Mouse (Mus musculus): ENCODE data around the gene Rbm33. TPM values are rescaled to one million over a fixed set of nuclear protein-coding genes. Genes with fewer than 3 reads are reported as not detected.

Gene Rbm33
- polyA plus RNA-seq, 1 experiment, result 18.4 TPM

DNA sequence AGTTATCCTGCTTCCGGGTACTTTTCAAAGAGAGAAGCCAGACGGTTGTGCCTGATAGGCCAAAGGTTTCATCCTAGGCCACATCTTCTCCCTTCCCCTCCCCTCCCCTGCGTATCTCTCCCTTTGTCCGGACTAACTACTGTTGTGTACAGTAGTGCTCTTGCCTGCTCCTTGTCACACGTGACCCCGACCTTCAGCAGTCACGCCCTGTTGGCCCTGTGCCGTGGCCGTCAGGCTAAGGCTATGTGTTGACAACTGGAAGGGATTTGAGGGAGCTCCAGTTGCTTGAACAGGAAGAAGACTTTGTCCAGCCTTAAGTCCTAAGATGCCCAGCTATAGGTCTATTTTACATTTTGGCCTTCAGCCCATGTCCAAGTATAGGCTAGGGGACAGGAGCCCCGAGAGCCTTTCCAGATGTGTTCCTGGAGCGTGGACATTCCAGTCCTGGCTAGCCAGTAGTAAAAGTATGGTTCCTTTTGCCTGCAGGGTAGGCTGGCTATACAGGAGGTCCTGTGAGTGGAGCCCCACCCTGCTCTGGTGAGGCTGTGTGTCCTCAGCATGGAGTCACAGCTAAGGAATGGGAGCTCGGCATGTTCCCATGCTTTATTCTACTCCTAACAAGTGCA is 102.8 kb downstream of the Rbm33 start:
- no peaks in the 10 kb centered on the region; the same call in none of the 2 replicates for H3K36me3 ChIP-seq (ENCODE audit: control insufficient read depth, insufficient read depth, low read length)
- WGBS, result 70% methylated on average over 12 of the region's 12 CpGs
- H3K27me3 ChIP-seq (replicated peaks; ENCODE audit: control insufficient read depth, insufficient read depth, low read length), result no peaks in the 10 kb centered on the region
- no peaks in the 10 kb centered on the region for H3K4me1 ChIP-seq (ENCODE audit: control insufficient read depth, insufficient read depth, low read length)
- TF ChIP-seq CTCF (conservative IDR thresholded peaks at IDR 0.05; ENCODE audit: insufficient read depth, insufficient read length, low read depth, low read length) (no peak), POLR2A (IDR thresholded peaks at IDR 0.05; ENCODE audit: low read depth, low read length) (no peak)
- no peak overlapping the region for H3K4me3 ChIP-seq (ENCODE audit: insufficient read depth, low read depth, low read length)
- no peak overlapping the region for H3K27ac ChIP-seq (ENCODE audit: insufficient read depth, low read depth, low read length)
- DNase-seq, result no peak

DNA sequence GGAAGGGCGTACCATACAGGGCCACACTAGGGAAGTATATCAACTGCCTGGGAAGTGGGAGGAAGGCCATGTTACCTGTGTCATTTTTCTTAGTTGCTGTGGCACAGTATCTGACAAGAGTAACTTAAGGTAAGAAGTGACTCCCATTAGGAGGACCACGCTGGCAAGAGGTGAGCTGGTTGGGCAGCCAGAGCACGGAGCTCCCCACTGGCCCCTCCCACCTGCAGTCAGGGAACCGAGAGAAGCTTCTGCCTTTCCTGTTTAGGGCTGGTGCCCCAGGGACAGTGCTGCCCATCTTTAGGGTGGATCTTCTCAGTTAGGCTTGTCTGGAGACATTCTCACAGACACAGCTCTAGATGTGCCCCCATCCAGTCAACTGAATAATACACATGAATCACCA is 106.9 kb downstream of the Rbm33 start:
- Histone ChIP-seq H3K36me3 (ENCODE audit: control insufficient read depth, insufficient read depth, low read length) (no peaks in the 10 kb centered on the region; the same call in 1 of the 2 replicates), H3K27ac (ENCODE audit: insufficient read depth, low read depth, low read length) (no peak overlapping the region), H3K4me1 (ENCODE audit: control insufficient read depth, insufficient read depth, low read length) (no peaks in the 10 kb centered on the region), H3K27me3 (replicated peaks; ENCODE audit: control insufficient read depth, insufficient read depth, low read length) (no peaks in the 10 kb centered on the region), H3K4me3 (ENCODE audit: insufficient read depth, low read depth, low read length) (no peak overlapping the region)
- TF ChIP-seq POLR2A (IDR thresholded peaks at IDR 0.05; ENCODE audit: low read depth, low read length) (no peak), CTCF (conservative IDR thresholded peaks at IDR 0.05; ENCODE audit: insufficient read depth, insufficient read length, low read depth, low read length) (no peak)
- DNase-seq, result no peak
- 42% methylated on average over 4 of the region's 4 CpGs for WGBS

DNA sequence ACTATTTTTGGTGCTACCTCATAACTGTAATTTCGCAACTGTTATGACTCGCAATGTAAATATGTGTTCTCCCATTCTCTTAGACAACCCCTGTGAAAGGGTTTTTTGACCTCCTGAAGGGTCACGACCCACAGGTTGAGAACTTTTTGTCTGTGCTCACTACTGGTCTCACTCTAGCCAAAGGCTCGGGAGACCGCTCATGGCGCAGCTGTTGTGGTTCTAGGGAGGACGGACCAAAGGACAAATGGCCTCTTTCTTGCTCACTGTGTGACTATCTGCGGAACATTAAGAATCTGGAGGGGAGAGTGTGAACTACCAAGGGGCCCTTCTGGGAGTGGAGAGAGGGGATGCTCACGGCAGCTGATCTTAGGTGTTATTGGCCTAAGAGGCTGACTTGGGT is 109.0 kb downstream of the Rbm33 start:
- no peaks in the 10 kb centered on the region for H3K27me3 ChIP-seq (replicated peaks; ENCODE audit: control insufficient read depth, insufficient read depth, low read length)
- no peak overlapping the region for H3K27ac ChIP-seq (ENCODE audit: insufficient read depth, low read depth, low read length)
- no peaks in the 10 kb centered on the region for H3K4me1 ChIP-seq (ENCODE audit: control insufficient read depth, insufficient read depth, low read length)
- no peak overlapping the region for H3K4me3 ChIP-seq (ENCODE audit: insufficient read depth, low read depth, low read length)
- H3K36me3 ChIP-seq (ENCODE audit: control insufficient read depth, insufficient read depth, low read length), result no peaks in the 10 kb centered on the region
- no peak for TF ChIP-seq POLR2A (IDR thresholded peaks at IDR 0.05; ENCODE audit: low read depth, low read length)
- TF ChIP-seq CTCF (conservative IDR thresholded peaks at IDR 0.05; ENCODE audit: insufficient read depth, insufficient read length, low read depth, low read length), result no peak
- WGBS, result 93% methylated on average over 9 of the region's 9 CpGs
- DNase-seq, result no peak

DNA sequence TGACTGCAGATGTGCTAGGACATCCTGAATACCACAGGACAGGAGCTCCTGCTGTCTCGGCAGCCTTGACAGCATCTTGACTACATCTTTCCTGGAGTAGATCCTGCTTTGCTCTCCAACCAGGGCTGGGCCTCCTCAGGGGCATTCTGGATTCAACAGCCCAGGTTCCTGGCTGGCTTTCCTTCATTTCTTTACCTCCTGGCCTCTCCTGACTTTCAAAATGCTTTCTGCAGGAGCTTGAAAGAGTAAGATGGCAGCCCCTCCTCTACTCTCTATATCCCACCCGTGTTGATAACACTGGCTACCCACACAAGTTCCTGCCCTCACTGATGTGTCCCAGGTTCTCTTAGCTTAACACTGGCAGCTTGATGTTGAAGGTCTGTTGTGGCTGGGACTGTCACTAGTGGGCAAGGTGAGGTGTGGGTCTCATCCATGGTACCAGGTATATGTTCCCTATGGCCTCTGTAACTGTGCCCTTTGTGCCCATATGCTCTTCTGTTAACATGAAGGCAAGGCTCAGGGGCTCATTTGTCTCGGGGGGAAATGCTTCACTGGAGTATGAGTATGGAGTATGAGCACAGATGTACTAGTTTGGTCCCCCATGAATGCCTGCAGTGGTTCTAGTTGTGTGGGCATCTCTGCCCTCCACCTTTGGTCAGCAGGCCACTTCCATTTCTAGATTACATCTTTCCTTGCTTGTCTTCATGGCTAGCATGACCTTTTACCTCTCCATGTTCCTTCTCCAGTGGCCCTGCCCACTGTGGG is 133.4 kb downstream of the Rbm33 start:
- Histone ChIP-seq H3K27me3 (replicated peaks; ENCODE audit: control insufficient read depth, insufficient read depth, low read length) (no peaks in the 10 kb centered on the region), H3K27ac (ENCODE audit: insufficient read depth, low read depth, low read length) (no peak overlapping the region), H3K36me3 (ENCODE audit: control insufficient read depth, insufficient read depth, low read length) (no peaks in the 10 kb centered on the region), H3K4me3 (ENCODE audit: insufficient read depth, low read depth, low read length) (no peak overlapping the region), H3K4me1 (ENCODE audit: control insufficient read depth, insufficient read depth, low read length) (no peaks in the 10 kb centered on the region)
- no peak for DNase-seq
- TF ChIP-seq CTCF (conservative IDR thresholded peaks at IDR 0.05; ENCODE audit: insufficient read depth, insufficient read length, low read depth, low read length) (no peak), POLR2A (IDR thresholded peaks at IDR 0.05; ENCODE audit: low read depth, low read length) (no peak)
- whole genome bisulfite sequencing, result 52% methylated on average over 3 of the region's 3 CpGs

DNA sequence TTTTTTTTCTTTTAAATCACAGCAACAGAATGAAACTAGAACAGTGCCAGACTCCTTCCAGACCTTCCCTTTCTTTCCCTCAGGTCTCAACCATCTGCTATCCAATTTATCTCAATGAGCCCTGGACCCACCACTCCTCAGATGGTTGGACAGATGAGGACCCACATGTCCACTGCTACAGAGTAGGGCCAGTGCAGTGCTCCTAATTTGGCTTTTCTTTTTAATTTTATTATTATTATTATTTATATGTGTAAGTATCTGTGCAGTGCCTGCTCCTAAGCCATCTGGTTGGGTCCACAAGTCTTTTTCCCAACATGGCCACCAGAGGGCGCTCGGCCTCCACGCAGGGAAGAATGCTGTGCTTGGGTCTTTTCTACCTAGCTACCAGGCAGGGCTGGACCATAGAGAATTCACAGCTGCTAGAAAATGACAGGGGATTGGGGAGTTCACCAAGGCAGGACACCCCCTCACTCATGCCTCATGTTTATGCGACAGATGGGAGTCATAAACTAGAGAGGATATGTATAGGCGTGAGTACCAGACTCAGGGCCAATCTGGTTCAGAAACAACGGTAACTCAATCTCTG is 134.2 kb downstream of the Rbm33 start:
- Histone ChIP-seq H3K4me1 (ENCODE audit: control insufficient read depth, insufficient read depth, low read length) (no peaks in the 10 kb centered on the region), H3K27me3 (replicated peaks; ENCODE audit: control insufficient read depth, insufficient read depth, low read length) (no peaks in the 10 kb centered on the region), H3K27ac (ENCODE audit: insufficient read depth, low read depth, low read length) (no peak overlapping the region), H3K36me3 (ENCODE audit: control insufficient read depth, insufficient read depth, low read length) (no peaks in the 10 kb centered on the region), H3K4me3 (ENCODE audit: insufficient read depth, low read depth, low read length) (no peak overlapping the region)
- DNase-seq, result peak; percentile 78
- TF ChIP-seq POLR2A (IDR thresholded peaks at IDR 0.05; ENCODE audit: low read depth, low read length) (no peak), CTCF (conservative IDR thresholded peaks at IDR 0.05; ENCODE audit: insufficient read depth, insufficient read length, low read depth, low read length) (peak; percentile 93)
- 28% methylated on average over 6 of the region's 6 CpGs for WGBS

DNA sequence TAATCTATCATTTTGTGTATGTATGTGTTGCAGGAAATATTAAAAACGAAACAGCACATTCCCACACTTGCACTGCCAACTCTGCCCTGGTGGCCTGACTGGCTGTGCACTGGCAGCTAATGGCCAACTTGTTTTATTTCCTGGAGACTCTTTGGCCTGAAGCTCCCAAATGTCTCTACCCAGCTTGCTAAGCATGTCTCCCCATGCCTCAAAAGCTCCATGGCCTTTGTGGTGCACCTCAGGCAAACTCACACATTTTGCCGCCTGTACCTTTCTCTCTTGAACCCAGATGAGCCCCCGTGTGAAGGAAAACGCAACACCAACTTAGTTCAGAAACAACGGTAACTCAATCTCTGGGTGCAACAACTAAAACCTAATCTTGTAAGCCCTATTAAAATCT is 136.2 kb downstream of the Rbm33 start:
- DNase-seq, result no peak
- WGBS, result 83% methylated on average over 5 of the region's 5 CpGs
- H3K27me3 ChIP-seq (replicated peaks; ENCODE audit: control insufficient read depth, insufficient read depth, low read length), result 0 out of 2 replicates have a peak, but pooled peaks cover 1% of the 10 kb centered on the region
- TF ChIP-seq POLR2A (IDR thresholded peaks at IDR 0.05; ENCODE audit: low read depth, low read length), result no peak
- TF ChIP-seq CTCF (conservative IDR thresholded peaks at IDR 0.05; ENCODE audit: insufficient read depth, insufficient read length, low read depth, low read length), result no peak
- no peak overlapping the region for H3K27ac ChIP-seq (ENCODE audit: insufficient read depth, low read depth, low read length)
- no peaks in the 10 kb centered on the region for H3K36me3 ChIP-seq (ENCODE audit: control insufficient read depth, insufficient read depth, low read length)
- no peak overlapping the region for H3K4me3 ChIP-seq (ENCODE audit: insufficient read depth, low read depth, low read length)
- H3K4me1 ChIP-seq (ENCODE audit: control insufficient read depth, insufficient read depth, low read length), result no peaks in the 10 kb centered on the region

DNA sequence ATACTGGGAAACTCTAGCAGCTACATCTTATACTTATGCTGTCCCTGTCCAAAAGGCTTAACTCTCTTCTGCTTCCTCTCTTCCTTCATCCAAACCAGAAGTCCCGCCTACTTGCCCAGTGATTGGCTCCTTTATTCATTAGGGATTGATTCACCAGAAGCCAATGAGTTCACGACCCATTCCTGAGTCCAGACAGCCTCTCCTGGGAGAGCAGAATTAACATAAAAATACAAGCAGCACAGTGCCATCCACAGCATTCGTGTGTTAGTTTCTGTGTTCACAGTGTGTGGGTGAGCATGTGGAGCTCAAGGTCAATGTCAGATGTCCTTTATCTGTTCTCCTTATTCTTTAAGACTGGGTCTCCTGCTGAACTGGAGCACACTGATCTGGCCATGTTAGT is 136.6 kb downstream of the Rbm33 start:
- DNase-seq, result no peak
- Histone ChIP-seq H3K36me3 (ENCODE audit: control insufficient read depth, insufficient read depth, low read length) (no peaks in the 10 kb centered on the region), H3K27ac (ENCODE audit: insufficient read depth, low read depth, low read length) (no peak overlapping the region), H3K4me1 (ENCODE audit: control insufficient read depth, insufficient read depth, low read length) (no peaks in the 10 kb centered on the region), H3K27me3 (replicated peaks; ENCODE audit: control insufficient read depth, insufficient read depth, low read length) (0 out of 2 replicates have a peak, but pooled peaks cover 1% of the 10 kb centered on the region), H3K4me3 (ENCODE audit: insufficient read depth, low read depth, low read length) (no peak overlapping the region)
- TF ChIP-seq POLR2A (IDR thresholded peaks at IDR 0.05; ENCODE audit: low read depth, low read length) (no peak), CTCF (conservative IDR thresholded peaks at IDR 0.05; ENCODE audit: insufficient read depth, insufficient read length, low read depth, low read length) (no peak)
- 46% methylated on average over 3 of the region's 3 CpGs for WGBS
